Mouse (Mus musculus) neural tube, embryonic 14.5 days (tissue): ENCODE data around the gene Dusp13. TPM values are rescaled to one million over a fixed set of nuclear protein-coding genes. Genes with fewer than 3 reads are reported as not detected.

Experiments used
- ATAC-seq: fragments of 200-750 bp; cut with Nextera tagmentation; 2 replicates; pipeline ENCODE4 v1.8.0; 2017; ENCODE audit warnings: low read depth, mild to moderate bottlenecking, moderate TSS enrichment, moderate library complexity
- H3K27ac ChIP-seq: fragments of 300-500 bp; sonication (generic); 2 replicates; pipeline ENCODE4 v1.5.1; 2014; ENCODE audit warnings: low read depth, mild to moderate bottlenecking, control low read depth, low read length, moderate library complexity, mixed read lengths
- H3K27me3 ChIP-seq: fragments of 300-500 bp; sonication (generic); 2 replicates; pipeline ENCODE4 v1.6.1; 2014; ENCODE audit warnings: low read length; ENCODE audit not compliant: control insufficient read depth, insufficient read depth
- H3K36me3 ChIP-seq: fragments of 300-500 bp; sonication (generic); 2 replicates; pipeline ENCODE4 v1.6.1; 2014; ENCODE audit warnings: low read length, mixed read lengths; ENCODE audit not compliant: control insufficient read depth, insufficient read depth
- H3K4me1 ChIP-seq: fragments of 300-500 bp; sonication (generic); 2 replicates; pipeline ENCODE4 v1.6.1; 2014; ENCODE audit warnings: low read length; ENCODE audit not compliant: control insufficient read depth, insufficient read depth
- H3K4me2 ChIP-seq: fragments of 300-500 bp; sonication (generic); 2 replicates; pipeline ENCODE4 v1.6.1; 2014; ENCODE audit warnings: mild to moderate bottlenecking, low read depth, low read length, control low read depth
- H3K4me3 ChIP-seq: fragments of 300-500 bp; sonication (generic); 2 replicates; pipeline ENCODE4 v1.5.1; 2014; ENCODE audit warnings: low read depth, low read length, control low read depth, mixed read lengths
- H3K9ac ChIP-seq: fragments of 300-500 bp; sonication (generic); replicated peaks from 2 replicates; pipeline ENCODE4 v1.6.1; 2014; ENCODE audit warnings: low read depth, mild to moderate bottlenecking, control low read depth, low read length, mixed read lengths
- H3K9me3 ChIP-seq: fragments of 300-500 bp; sonication (generic); 2 replicates; pipeline ENCODE4 v1.6.1; 2016; ENCODE audit warnings: low read length; ENCODE audit not compliant: control insufficient read depth
- WGBS: fragments of 180-500 bp; shearing (Covaris S2); extraction: QIAGEN DNeasy Blood & Tissue Kit; methylation state at CpG from one replicate; pipeline ENCODE4 v1.1.7; 2014; 5-methylcytosine and 5-hydroxymethylcytosine counted together
- polyA plus RNA-seq: library from polyadenylated mRNA; unstranded; fragments of >200 nt; fragmentation: Nextera tagmentation; extraction: Ambion mirVana; gene quantifications from 2 replicates; pipeline ENCODE4 v1.2.1, GENCODE M21; 2014

Dusp13 gene
- polyA plus RNA-seq, 1 experiment from 2014 or later = not detected

GRCm38 (mm10) chr14:21773946-21774345 is 23.0 kb upstream of the Dusp13 start:
- Histone ChIP-seq H3K4me2 (no peak overlapping the region), H3K9me3 (no peaks in the 10 kb centered on the region), H3K4me3 (no peak overlapping the region), H3K4me1 (no peaks in the 10 kb centered on the region), H3K27ac (no peak overlapping the region), H3K27me3 (no peaks in the 10 kb centered on the region), H3K9ac (no peak overlapping the region), H3K36me3 (peaks cover 10% of the 10 kb centered on the region; the same call in 1 of the 2 replicates)
- WGBS = 66% methylated on average over 2 of the region's 2 CpGs
- no peak for ATAC-seq

DNA sequence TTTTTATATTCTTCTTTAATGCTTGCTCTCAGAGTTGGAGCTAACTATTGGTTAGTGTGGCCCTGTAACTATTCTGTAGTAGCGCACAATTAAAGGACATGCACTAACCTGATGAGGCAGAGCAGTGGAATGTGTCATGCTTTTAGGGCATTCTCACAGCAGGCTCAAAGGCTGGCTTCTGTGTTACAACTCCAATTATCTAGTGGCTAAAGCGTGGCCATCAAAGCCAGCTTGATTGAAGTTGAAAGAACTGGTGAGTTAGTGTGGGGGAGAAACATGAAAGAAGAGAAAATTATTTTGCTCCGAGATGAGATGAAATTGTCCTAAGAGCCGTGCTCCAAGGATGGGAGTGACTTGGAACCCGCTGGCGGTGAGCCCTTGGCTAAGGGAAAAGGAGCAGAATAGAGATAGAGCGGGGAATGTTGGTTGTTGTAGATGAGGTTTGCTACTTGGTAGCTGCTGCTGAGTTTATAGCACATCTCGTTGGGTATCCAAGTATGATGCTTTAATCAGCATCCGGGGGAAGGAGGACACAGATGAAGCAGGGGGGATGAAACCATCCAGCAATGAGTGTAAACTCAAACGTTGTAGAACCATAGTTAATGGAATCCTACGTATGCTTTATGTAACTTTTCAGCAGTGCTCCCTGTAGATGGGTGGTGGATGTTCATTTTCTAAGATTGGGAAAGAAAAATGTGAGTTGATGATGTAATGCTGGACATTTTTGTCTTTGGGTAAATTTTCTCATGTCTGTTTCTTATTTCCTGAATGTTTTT is 21.7 kb upstream of the Dusp13 start:
- Histone ChIP-seq H3K4me1 (peaks cover 6% of the 10 kb centered on the region), H3K4me3 (no peak overlapping the region), H3K27ac (no peak overlapping the region), H3K4me2 (no peak overlapping the region), H3K9me3 (no peaks in the 10 kb centered on the region), H3K9ac (no peak overlapping the region), H3K27me3 (no peaks in the 10 kb centered on the region), H3K36me3 (peaks cover 7% of the 10 kb centered on the region; the same call in 1 of the 2 replicates)
- WGBS = 71% methylated on average over 11 of the region's 11 CpGs
- no peak for ATAC-seq

DNA sequence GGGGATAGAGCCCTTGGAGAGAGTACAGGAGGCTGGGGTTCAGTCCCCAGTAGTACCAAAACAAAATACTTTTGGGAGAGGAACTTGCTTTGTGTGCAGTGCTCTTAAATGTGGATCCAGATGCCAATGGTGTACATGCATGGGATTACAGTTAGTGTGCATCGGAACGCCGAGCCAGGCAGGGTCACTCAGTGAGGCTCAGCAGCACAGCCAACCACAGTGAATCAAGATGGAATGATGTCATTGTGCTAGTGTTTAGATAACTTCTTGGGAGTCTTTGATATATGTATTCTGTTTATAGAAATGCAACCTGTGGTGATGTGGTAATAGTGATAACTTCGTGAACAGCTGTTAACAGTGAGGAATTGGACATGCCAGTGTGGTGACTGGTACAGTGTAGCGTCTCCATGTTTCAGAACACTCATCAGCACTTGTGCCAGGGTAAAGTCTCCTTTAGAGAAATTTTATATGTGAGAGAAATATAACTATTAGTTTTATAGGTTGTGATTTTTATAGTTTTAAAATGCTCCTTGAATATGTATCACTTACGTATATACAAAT is 15.5 kb upstream of the Dusp13 start:
- Histone ChIP-seq H3K4me2 (no peak overlapping the region), H3K4me3 (no peak overlapping the region), H3K36me3 (no peaks in the 10 kb centered on the region), H3K4me1 (peaks cover 6% of the 10 kb centered on the region), H3K9ac (no peak overlapping the region), H3K9me3 (no peaks in the 10 kb centered on the region), H3K27me3 (no peaks in the 10 kb centered on the region), H3K27ac (no peak overlapping the region)
- WGBS = 90% methylated on average over 6 of the region's 6 CpGs
- ATAC-seq = no peak

DNA sequence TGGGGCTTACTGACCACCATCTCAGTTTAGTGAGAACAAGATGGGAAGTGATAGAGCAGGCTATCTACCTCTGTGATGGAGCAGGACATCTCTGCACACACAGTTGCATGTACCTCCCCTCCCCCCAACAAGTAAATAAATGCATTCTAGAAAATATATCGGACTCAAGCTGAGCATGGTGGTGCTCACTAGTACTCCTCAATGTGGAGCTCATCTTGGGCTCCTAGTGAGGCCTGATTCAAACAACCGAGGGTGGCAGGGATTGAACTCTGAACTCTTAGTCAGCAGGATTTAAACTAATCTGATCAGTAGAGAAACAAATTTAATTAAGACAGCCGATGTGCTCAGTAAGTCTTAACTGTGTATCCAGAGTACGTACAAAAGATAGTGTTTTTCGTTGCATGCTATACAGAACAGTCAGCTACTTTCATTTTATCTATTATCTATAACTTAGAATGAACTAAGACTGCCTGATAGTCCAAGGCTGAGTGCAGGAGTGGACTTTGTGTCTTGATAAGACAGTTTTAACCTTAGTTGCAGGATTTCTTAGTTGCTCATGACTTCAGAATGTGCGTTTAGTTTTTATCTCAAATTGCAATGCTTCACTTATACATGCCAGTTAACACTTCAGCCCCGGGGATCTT is 14.9 kb upstream of the Dusp13 start:
- no peak for ATAC-seq
- 88% methylated on average over 7 of the region's 7 CpGs for WGBS
- Histone ChIP-seq H3K36me3 (no peaks in the 10 kb centered on the region), H3K9me3 (no peaks in the 10 kb centered on the region), H3K4me1 (peaks cover 6% of the 10 kb centered on the region), H3K9ac (no peak overlapping the region), H3K27ac (no peak overlapping the region), H3K27me3 (no peaks in the 10 kb centered on the region), H3K4me3 (no peak overlapping the region), H3K4me2 (no peak overlapping the region)

DNA sequence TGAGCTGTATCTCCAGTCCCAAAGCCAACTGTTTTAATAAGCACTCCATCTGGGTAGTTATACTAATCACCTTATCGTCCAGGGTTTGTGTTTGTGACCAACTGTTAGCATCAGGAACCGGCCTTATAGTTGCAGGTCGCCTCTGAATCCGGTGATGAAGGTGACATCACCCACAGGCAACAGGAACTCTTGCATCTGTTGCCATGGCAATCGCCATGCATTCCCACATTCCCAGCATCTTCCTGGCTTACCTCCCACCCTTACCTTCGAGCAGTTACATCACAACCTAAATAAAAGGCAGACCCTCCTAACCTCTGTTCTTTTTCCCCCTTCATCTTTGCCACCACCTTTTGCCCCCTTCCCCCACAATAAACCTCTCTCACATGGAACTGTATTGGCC is 13.7 kb upstream of the Dusp13 start:
- Histone ChIP-seq H3K4me2 (no peak overlapping the region), H3K4me3 (no peak overlapping the region), H3K27ac (no peak overlapping the region), H3K9me3 (no peaks in the 10 kb centered on the region), H3K36me3 (no peaks in the 10 kb centered on the region), H3K9ac (no peak overlapping the region), H3K4me1 (peaks cover 6% of the 10 kb centered on the region), H3K27me3 (no peaks in the 10 kb centered on the region)
- 85% methylated on average over 6 of the region's 6 CpGs for WGBS
- ATAC-seq = no peak

DNA sequence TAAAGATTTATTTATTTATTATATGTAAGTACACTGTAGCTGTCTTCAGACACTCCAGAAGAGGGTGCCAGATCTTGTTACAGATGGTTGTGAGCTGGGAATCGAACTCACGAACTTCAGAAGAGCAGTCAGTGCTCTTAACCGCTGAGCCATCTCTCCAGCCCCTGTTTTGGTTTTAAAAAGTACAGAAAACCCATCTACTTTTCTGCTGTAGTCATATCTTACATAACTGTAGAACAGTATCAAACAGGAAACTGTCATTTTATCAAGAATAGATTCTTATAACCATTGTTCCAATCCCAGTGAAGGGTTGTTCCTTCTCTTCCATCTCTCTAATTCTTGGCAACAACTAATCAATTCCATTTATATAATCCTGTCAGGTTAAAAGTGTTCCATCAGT is 12.8 kb upstream of the Dusp13 start:
- H3K9me3 ChIP-seq = no peaks in the 10 kb centered on the region
- ATAC-seq = no peak
- WGBS = 94% methylated on average over 3 of the region's 3 CpGs
- H3K4me1 ChIP-seq = peaks cover 6% of the 10 kb centered on the region
- H3K36me3 ChIP-seq = no peaks in the 10 kb centered on the region
- no peak overlapping the region for H3K27ac ChIP-seq
- H3K4me3 ChIP-seq = no peak overlapping the region
- no peak overlapping the region for H3K9ac ChIP-seq
- no peaks in the 10 kb centered on the region for H3K27me3 ChIP-seq
- no peak overlapping the region for H3K4me2 ChIP-seq

DNA sequence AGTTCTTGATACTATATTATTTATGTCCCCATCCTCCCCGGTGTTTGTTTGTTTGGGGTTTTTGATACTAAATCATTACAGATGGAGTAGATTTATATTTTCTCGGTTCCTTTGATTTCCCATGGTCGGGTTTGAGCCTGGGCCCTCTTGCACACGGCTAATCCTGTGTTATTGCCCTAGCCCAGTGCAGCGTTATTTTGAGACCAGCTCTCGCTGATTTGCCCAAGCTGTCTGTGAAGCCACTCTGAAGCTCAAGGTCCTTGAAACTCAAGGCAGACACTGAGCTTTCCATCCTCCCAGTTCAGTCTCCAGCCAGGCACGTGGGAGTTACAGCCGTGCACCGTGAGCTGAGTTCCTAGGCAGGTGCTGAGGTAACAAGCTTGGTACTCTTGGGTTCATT is 10.6 kb upstream of the Dusp13 start:
- Histone ChIP-seq H3K9ac (no peak overlapping the region), H3K27me3 (no peaks in the 10 kb centered on the region), H3K4me3 (no peak overlapping the region), H3K36me3 (no peaks in the 10 kb centered on the region), H3K4me1 (no peaks in the 10 kb centered on the region), H3K9me3 (no peaks in the 10 kb centered on the region), H3K4me2 (no peak overlapping the region), H3K27ac (no peak overlapping the region)
- WGBS = 89% methylated on average over 9 of the region's 9 CpGs
- no peak for ATAC-seq

DNA sequence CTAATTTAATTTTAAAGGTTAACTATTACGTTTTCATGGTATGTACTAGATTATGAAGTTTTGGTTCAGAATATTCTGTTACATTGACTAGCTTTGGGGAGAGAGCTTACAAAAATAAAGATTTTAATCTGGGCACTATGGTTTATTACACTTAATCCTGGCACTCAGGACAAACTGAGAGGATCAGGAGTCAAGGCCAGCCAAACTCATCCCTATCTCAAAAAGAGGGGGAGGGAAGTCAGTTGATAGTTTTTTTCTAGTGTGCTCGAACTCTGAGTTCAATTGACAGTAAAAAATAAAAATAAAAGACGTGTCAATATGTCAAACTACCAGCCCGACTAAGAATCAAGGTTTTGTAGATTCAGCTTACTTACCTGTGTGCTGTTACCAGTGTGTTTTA is 2.4 kb upstream of the Dusp13 start:
- H3K4me1 ChIP-seq = peaks cover 12% of the 10 kb centered on the region
- H3K4me2 ChIP-seq = no peak overlapping the region
- no peak overlapping the region for H3K4me3 ChIP-seq
- H3K36me3 ChIP-seq = no peaks in the 10 kb centered on the region
- WGBS = 87% methylated on average over 4 of the region's 4 CpGs
- H3K27me3 ChIP-seq = no peaks in the 10 kb centered on the region
- H3K9me3 ChIP-seq = no peaks in the 10 kb centered on the region
- no peak for ATAC-seq
- H3K9ac ChIP-seq = no peak overlapping the region
- H3K27ac ChIP-seq = no peak overlapping the region

DNA sequence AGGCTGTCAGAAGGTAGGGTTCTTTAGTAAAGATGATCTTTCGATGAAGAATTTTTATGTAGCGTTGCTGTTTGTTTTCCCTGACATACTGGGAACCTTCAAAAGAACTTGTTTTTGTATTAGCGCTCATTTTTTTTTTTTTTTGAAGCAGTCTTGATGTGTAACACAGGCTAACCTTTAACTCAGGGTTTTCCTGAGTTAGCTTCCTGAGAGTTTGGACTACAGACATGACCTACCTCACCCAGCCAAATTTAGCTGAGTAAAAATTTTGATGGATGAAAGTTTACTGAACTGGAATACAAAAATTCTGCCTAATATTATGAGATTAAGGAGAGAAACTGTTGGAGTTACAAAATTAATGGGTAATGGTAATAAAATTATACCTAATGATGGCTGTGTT is 1.4 kb upstream of the Dusp13 start:
- peaks cover 12% of the 10 kb centered on the region for H3K4me1 ChIP-seq
- no peak overlapping the region for H3K4me3 ChIP-seq
- peak overlapping the region; percentile 65; the same call in 1 of the 2 replicates for H3K4me2 ChIP-seq
- no peaks in the 10 kb centered on the region for H3K27me3 ChIP-seq
- no peaks in the 10 kb centered on the region for H3K36me3 ChIP-seq
- H3K27ac ChIP-seq = no peak overlapping the region
- H3K9me3 ChIP-seq = no peaks in the 10 kb centered on the region
- WGBS = 90% methylated on average over 3 of the region's 3 CpGs
- no peak overlapping the region for H3K9ac ChIP-seq
- ATAC-seq = no peak
